Mouse (Mus musculus): ENCODE data around the gene 1600012H06Rik. TPM values are rescaled to one million over a fixed set of nuclear protein-coding genes. Genes with fewer than 3 reads are reported as not detected.
"Not testable (repeated sequence)": the region's sequence is repeated elsewhere in the genome, so short reads cannot be mapped to it uniquely, and the experiment has no call there.

The 1600012H06Rik gene
- total RNA-seq, 1 experiment = 29.7 TPM

DNA sequence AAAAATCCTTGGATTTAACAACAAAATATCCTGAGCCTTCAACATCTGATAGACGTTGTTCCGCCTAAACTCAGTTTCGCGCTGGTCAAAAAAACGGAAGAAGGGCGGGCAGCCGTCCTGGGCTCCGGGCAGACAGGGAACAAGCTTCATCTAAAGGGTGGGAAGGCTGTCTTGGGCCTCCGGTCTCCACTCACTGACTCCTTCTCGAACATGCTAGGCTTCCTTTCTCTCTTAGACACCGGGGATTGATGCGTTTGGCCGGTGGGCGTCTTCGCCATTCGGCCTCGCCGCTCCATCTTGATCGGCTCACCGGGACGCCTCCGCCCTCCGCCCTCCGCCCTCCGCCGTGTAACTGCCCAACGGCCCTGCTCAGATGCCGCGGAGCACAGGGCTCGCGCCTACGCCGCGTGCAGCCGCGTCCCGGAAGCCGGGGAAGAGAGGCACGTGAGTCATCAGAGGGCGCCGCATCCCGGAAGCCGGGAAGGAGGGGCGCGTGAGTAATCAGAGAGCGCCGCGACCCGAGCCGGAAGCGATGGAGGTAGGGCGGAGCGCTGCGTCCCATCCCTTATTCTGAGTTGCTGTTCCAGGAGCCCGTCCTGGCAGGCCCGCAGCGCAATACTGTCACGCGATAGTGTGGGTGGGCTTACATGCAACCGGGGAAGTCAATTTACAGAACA lies 35.5 kb downstream of the 1600012H06Rik start, which contains the start of the genes 9030025P20Rik and Gm3417:
TSS of gene 9030025P20Rik (plus strand) at position 107 of the 677 bp plus-strand sequence.
TSS of gene Gm3417 (minus strand) at position 429 of the 677 bp plus-strand sequence.
- DNase-seq (ENCODE audit: low read depth, low spot score); H3K9me3 ChIP-seq (ENCODE audit: control insufficient read depth, insufficient read depth, low read depth, low read length); in situ Hi-C loops (cut with MboI; ENCODE audit: low sequenced_read_pairs in 2 of 2, unreplicated experiment in 2 of 2); H3K4me1 ChIP-seq (ENCODE audit: control insufficient read depth in 2 of 2, insufficient read depth in 2 of 2, low read length in 2 of 2, poor library complexity in 1 of 2); H3K27ac ChIP-seq (ENCODE audit: insufficient read depth, low read depth, low read length, poor library complexity, severe bottlenecking); H3K36me3 ChIP-seq (ENCODE audit: control insufficient read depth, insufficient read depth, low read length, poor library complexity, severe bottlenecking): not testable (repeated sequence)
- Histone ChIP-seq H3K4me3 (ENCODE audit: insufficient read depth in 1 of 2, low read depth in 1 of 2, low read length in 2 of 2, poor library complexity in 1 of 2, severe bottlenecking in 1 of 2) (peak within 1 kb of the TSS; percentile 49 to 58), H3K9ac (ENCODE audit: insufficient read depth, low read depth, low read length, poor library complexity, severe bottlenecking) (peak within 1 kb of the TSS; percentile 31; the same call in 1 of the 2 replicates)

- H3K9me3 ChIP-seq (ENCODE audit: control insufficient read depth, insufficient read depth, low read depth, low read length); H3K4me1 ChIP-seq (ENCODE audit: control insufficient read depth in 2 of 2, insufficient read depth in 2 of 2, low read length in 2 of 2, poor library complexity in 1 of 2); H3K36me3 ChIP-seq (ENCODE audit: control insufficient read depth, insufficient read depth, low read length, poor library complexity, severe bottlenecking); DNase-seq (ENCODE audit: low read depth, low spot score); in situ Hi-C loops (cut with MboI; ENCODE audit: low sequenced_read_pairs in 2 of 2, unreplicated experiment in 2 of 2): not testable (repeated sequence)
- Histone ChIP-seq H3K27ac (ENCODE audit: insufficient read depth, low read depth, low read length, poor library complexity, severe bottlenecking) (peak overlapping the region; percentile 98), H3K9ac (ENCODE audit: insufficient read depth, low read depth, low read length, poor library complexity, severe bottlenecking) (peak overlapping the region; percentile 16), H3K4me3 (ENCODE audit: insufficient read depth in 1 of 2, low read depth in 1 of 2, low read length in 2 of 2, poor library complexity in 1 of 2, severe bottlenecking in 1 of 2) (0 out of 4 replicates have a peak overlapping the region, but pooled peaks of 1 of the 2 experiments have one; percentile 7)
Observed at GRCm38 (mm10) chr17:14990116-14990702, 47.2 kb downstream of the 1600012H06Rik start.

DNA sequence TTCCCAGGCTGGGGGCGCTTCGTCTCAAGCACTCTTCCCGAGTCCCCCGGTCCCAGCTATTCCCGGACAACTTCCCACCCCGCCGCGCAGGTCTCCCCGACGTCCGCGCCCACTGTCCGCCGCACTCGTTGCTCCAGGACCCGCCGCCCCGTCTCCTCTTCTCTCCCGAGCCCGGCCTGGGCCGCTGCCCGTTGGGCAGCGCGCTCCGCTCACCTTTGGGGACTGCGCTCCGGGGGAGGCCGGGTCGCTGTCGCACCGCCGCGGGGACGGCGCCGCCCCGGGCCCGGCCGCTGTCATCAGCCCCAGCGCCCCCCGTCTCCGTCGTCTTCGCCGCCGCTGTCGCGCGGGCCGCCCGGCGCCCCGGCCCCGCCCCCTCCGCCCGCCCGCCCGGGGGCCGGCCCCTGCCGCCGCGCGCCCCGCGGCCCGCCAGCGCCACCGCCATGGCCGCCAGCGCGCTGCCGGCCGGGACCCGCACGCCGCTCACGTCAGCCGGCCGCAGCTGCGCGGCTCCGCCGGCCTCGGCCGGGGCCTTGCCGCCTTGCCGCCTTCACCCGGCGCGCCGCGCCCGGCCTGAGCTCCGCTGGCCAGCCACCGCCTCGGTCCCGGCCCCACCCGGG lies 49.6 kb downstream of the 1600012H06Rik start:
- H3K36me3 ChIP-seq (ENCODE audit: control insufficient read depth, insufficient read depth, low read length, poor library complexity, severe bottlenecking); H3K9me3 ChIP-seq (ENCODE audit: control insufficient read depth, insufficient read depth, low read depth, low read length); H3K4me3 ChIP-seq (ENCODE audit: insufficient read depth in 1 of 2, low read depth in 1 of 2, low read length in 2 of 2, poor library complexity in 1 of 2, severe bottlenecking in 1 of 2); DNase-seq (ENCODE audit: low read depth, low spot score); H3K4me1 ChIP-seq (ENCODE audit: control insufficient read depth in 2 of 2, insufficient read depth in 2 of 2, low read length in 2 of 2, poor library complexity in 1 of 2); H3K9ac ChIP-seq (ENCODE audit: insufficient read depth, low read depth, low read length, poor library complexity, severe bottlenecking); H3K27ac ChIP-seq (ENCODE audit: insufficient read depth, low read depth, low read length, poor library complexity, severe bottlenecking); in situ Hi-C loops (cut with MboI; ENCODE audit: low sequenced_read_pairs in 2 of 2, unreplicated experiment in 2 of 2): not testable (repeated sequence)

DNA sequence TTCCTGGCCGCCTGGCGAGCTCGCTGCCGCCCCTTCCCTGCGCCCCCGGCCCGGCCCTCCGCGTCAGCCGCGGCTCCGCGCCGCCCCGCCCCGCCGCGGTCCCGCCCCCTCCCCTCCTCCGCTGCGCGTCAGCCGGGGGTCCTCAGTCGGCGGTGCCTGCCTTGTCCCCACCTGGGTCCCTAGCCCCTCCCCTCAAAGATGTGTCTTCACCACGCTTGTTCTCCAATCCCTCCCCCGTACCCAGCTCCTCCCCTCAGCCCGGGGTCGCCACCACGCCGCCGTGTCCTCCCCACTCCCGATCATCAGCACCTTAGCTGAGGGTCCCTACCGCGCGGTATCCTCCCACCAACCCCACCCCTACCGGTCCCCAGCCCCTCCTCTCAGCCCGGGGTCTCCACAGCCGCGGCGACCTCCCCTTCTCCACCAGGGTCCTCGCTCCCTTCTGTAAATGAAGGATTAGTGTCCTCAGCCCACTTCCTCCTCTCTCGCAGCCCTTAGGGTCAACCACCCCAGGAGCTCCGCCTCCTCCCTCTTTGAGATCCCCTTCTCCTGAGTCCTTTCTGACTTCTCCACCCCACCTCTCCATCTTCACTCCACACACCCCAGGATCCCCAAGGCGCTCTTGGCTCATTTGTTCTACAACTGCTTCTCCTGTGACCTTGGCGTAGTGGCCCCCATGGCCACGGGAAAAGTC lies 50.3 kb downstream of the 1600012H06Rik start:
- H3K9me3 ChIP-seq (ENCODE audit: control insufficient read depth, insufficient read depth, low read depth, low read length); H3K9ac ChIP-seq (ENCODE audit: insufficient read depth, low read depth, low read length, poor library complexity, severe bottlenecking); H3K36me3 ChIP-seq (ENCODE audit: control insufficient read depth, insufficient read depth, low read length, poor library complexity, severe bottlenecking); H3K4me1 ChIP-seq (ENCODE audit: control insufficient read depth in 2 of 2, insufficient read depth in 2 of 2, low read length in 2 of 2, poor library complexity in 1 of 2); DNase-seq (ENCODE audit: low read depth, low spot score); in situ Hi-C loops (cut with MboI; ENCODE audit: low sequenced_read_pairs in 2 of 2, unreplicated experiment in 2 of 2); H3K4me3 ChIP-seq (ENCODE audit: insufficient read depth in 1 of 2, low read depth in 1 of 2, low read length in 2 of 2, poor library complexity in 1 of 2, severe bottlenecking in 1 of 2); H3K27ac ChIP-seq (ENCODE audit: insufficient read depth, low read depth, low read length, poor library complexity, severe bottlenecking): not testable (repeated sequence)

DNA sequence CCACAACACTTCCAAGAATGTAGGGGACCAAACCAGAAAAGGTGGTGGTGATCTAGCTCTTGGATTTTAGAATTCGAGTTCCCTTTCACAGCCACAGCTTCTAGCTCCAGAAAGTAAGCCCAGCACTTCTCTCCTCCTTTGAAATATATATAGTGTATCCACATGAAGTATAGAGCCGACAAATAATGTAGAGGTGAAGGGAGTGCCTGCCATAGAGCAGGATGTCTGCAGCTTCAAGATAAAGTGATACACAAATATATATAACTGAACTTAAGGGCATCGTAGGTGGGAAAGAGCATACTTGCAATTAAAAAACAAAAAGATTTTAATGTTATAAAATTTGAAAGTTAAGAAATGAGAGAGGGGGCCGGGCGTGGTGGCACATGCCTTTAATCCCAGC lies 51.2 kb downstream of the 1600012H06Rik start:
- H3K27ac ChIP-seq (ENCODE audit: insufficient read depth, low read depth, low read length, poor library complexity, severe bottlenecking); H3K4me3 ChIP-seq (ENCODE audit: insufficient read depth in 1 of 2, low read depth in 1 of 2, low read length in 2 of 2, poor library complexity in 1 of 2, severe bottlenecking in 1 of 2); in situ Hi-C loops (cut with MboI; ENCODE audit: low sequenced_read_pairs in 2 of 2, unreplicated experiment in 2 of 2); H3K9me3 ChIP-seq (ENCODE audit: control insufficient read depth, insufficient read depth, low read depth, low read length); H3K4me1 ChIP-seq (ENCODE audit: control insufficient read depth in 2 of 2, insufficient read depth in 2 of 2, low read length in 2 of 2, poor library complexity in 1 of 2); DNase-seq (ENCODE audit: low read depth, low spot score); H3K9ac ChIP-seq (ENCODE audit: insufficient read depth, low read depth, low read length, poor library complexity, severe bottlenecking); H3K36me3 ChIP-seq (ENCODE audit: control insufficient read depth, insufficient read depth, low read length, poor library complexity, severe bottlenecking): not testable (repeated sequence)

DNA sequence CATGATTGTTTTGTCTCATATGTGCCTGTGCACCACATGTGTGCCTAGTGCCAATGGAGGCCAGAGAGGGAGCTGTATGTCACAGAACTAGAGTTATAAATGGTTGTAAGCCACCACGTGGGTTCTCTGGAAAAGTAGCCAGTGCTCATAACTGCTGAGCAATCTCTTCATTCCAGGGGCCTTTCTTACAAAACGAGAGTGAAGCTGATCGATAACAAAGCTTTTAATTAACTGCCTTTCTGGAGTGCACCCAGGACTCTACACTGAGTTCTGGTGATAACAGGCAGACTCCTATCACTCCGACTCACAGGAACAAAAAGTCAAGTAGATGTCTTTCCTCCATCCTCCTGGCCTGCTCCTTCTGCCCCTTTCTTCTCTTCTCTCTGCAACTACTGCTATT lies 57.1 kb downstream of the 1600012H06Rik start:
- H3K36me3 ChIP-seq (ENCODE audit: control insufficient read depth, insufficient read depth, low read length, poor library complexity, severe bottlenecking); H3K27ac ChIP-seq (ENCODE audit: insufficient read depth, low read depth, low read length, poor library complexity, severe bottlenecking); H3K9me3 ChIP-seq (ENCODE audit: control insufficient read depth, insufficient read depth, low read depth, low read length); DNase-seq (ENCODE audit: low read depth, low spot score); in situ Hi-C loops (cut with MboI; ENCODE audit: low sequenced_read_pairs in 2 of 2, unreplicated experiment in 2 of 2); H3K4me1 ChIP-seq (ENCODE audit: control insufficient read depth in 2 of 2, insufficient read depth in 2 of 2, low read length in 2 of 2, poor library complexity in 1 of 2); H3K9ac ChIP-seq (ENCODE audit: insufficient read depth, low read depth, low read length, poor library complexity, severe bottlenecking); H3K4me3 ChIP-seq (ENCODE audit: insufficient read depth in 1 of 2, low read depth in 1 of 2, low read length in 2 of 2, poor library complexity in 1 of 2, severe bottlenecking in 1 of 2): not testable (repeated sequence)

DNA sequence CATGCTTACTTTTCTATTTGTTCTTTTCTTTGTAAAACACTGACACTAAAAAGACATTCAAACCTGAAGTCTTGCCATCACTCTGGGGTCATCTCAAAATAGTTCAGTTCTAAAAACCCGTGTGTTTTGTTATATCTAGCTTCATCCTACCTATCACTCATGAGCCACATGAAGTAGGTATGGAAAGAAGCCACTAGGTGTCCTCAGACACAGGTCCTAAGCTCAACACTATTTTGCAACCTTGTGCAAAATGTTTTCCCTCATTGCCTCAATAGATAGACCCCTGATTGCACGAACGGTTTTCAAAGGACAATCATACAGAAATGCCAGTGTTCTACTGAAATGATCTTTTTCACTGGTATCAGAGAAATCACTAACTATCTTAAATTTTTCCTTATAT lies 66.1 kb downstream of the 1600012H06Rik start:
- H3K9ac ChIP-seq (ENCODE audit: insufficient read depth, low read depth, low read length, poor library complexity, severe bottlenecking); H3K4me3 ChIP-seq (ENCODE audit: insufficient read depth in 1 of 2, low read depth in 1 of 2, low read length in 2 of 2, poor library complexity in 1 of 2, severe bottlenecking in 1 of 2); H3K27ac ChIP-seq (ENCODE audit: insufficient read depth, low read depth, low read length, poor library complexity, severe bottlenecking); H3K36me3 ChIP-seq (ENCODE audit: control insufficient read depth, insufficient read depth, low read length, poor library complexity, severe bottlenecking); DNase-seq (ENCODE audit: low read depth, low spot score); H3K4me1 ChIP-seq (ENCODE audit: control insufficient read depth in 2 of 2, insufficient read depth in 2 of 2, low read length in 2 of 2, poor library complexity in 1 of 2); in situ Hi-C loops (cut with MboI; ENCODE audit: low sequenced_read_pairs in 2 of 2, unreplicated experiment in 2 of 2); H3K9me3 ChIP-seq (ENCODE audit: control insufficient read depth, insufficient read depth, low read depth, low read length): not testable (repeated sequence)

All from ES-E14 (cell line).